Mouse (Mus musculus): ENCODE results near the gene Eif1ax.
"Not testable (repeated sequence)": the region's sequence is repeated elsewhere in the genome, so short reads cannot be mapped to it uniquely, and the experiment has no call there.

The Eif1ax gene

DNA sequence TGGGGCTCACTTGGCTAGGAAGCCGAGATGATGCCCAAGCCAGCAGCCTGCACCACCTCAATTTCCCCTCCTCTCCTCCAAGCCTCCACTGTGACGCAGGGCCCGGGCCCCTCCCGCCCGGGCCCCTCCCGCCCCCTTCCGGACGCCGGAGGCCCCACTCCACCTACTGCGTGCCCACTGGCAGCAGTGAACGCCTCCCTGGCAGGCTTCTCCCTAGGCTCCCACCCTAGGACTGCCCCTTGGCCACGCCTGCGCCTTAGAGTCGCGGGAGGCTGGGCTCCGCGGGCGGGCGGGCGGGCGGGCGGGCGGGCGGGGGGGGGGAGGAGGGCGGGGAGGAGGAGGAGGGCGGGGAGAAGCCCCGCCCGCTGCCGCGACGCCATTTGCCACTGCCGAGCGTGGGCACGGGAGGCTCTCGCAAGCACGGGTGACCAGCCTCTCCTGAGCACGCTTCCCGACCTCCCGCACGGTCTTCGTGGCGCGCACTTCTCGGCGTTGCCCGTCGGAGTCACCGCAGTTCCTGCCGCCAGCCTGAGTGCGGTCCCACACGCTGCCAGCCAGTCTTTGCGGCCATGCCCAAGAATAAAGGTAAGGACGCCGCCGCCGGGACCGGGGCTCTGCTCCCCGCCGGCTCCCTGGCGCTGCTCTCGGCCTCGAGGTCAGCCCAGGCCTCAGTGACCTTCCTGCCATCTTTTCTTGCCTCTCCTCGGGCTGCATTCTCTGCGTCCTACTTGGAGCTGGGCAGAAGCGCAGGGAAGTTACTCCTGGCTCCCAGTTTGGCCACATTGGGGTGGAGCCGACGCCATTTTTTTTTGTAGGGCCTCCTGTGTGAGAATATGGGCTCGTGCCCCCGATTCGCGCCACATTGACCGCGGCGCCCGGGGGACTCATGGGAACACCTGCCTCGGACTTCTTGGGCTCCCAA lies at the start of gene Eif1ax:
Eif1ax (plus strand) TSS at position 348 of the 922 bp plus-strand sequence.
- DNase-seq (ENCODE audit: extremely low spot score) = peak; percentile 71

DNA sequence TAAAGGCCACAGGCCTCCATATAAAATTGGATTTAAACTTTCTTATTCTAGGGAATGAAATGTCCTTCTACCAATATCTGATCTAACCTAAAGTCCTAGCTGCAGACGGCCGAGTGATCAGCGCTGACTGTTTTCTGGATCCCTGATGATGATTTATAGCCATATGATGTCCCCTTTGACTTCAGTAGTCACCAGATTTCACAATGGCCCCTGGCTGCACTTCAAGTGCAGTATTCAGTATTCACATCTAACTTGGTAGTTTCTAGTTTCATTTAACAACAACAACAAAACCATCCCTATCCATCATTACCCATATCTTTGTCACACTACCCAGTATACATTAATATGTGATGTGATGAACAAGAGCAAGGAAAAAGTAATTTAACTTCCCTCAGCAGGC lies 7.5 kb upstream of the Eif1ax start:
- no peak for DNase-seq (ENCODE audit: extremely low spot score)

DNA sequence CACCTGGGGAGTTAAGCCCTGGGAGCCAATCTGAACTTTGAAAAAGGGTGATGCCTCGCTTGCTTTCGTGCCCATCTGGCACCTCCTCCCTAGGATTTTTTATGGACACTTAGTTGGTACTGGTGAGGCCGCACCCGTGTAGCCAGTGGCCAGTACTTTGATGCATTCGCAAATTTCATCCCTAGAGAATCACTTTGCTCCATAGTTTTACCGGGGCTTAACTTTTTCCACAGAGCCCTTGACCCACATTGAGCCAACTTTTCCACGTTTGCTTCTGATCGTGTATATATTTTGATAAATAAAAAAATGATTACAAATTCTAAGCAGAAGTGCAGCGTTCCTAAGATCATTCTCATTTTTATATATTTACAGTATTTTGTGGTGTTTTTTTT lies 771 bp downstream of the Eif1ax start:
- no peak for DNase-seq (ENCODE audit: extremely low spot score)

DNA sequence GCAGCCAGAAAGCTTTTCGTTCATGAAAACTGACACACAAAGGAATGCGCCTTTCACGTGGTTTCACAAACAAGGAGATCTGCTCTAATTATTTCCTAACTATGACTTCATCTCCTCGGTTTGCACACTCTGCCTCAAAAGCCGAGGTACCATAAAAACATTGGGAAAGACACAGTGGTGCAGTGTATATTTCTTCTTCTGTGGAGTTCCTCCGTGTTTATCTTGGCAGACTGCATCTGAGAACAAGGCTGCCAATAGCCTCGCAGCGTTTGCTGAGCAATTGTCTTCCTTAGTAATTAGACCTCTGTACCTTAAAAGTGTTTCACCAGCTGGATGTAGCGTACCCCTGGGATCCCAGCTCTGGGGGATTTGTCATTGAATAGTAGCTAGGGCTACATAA lies 15.1 kb downstream of the Eif1ax start:
- no peak for DNase-seq (ENCODE audit: extremely low spot score)

DNA sequence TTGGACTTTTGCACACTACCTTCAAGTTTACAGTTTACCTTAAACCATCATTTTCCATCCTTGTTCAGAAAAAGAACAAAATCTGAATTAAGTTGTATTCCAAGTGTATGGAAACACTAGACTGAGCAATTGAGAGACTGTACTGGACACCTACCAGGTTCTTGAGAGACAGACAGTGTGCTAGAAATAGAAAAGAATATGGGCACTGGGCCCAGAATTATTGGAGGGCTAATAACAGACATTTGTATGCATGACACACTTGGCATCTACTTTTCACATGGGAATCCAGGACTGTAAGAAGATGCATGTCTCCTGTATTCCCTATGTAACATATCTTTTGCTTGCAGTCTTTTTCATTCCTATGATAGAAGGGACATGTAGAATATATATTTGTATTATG lies 17.0 kb downstream of the Eif1ax start:
- DNase-seq (ENCODE audit: extremely low spot score) = no peak

DNA sequence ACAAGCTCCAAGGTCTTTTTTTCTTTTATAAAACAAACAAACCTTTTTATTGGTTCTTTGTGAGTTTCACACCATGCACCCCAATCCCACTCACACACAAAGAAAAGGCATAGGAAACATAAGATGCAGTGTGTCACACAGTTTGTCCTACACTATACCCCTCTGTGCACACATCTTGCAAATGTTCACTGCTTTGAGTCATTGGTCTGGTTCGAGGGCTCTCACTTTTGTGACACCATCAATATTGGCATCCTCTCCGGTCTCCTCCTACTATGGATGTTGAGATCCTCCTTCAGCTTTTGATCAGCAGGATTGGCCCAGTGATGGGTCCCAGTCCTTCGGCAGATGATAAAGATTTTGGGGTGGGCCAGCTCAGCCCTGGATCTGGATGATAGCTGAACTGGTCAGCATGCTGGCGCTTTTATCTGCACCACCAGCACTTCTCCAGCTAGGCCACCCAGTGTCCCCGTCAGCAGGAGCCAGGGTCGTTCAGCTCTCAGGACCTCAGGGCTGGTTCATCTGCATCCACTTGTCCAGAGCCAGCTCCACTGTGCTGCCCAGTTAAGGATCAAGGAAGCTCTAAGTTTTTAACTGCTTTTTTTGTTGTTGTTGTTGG lies 18.5 kb downstream of the Eif1ax start:
- no peak for DNase-seq (ENCODE audit: extremely low spot score)

DNA sequence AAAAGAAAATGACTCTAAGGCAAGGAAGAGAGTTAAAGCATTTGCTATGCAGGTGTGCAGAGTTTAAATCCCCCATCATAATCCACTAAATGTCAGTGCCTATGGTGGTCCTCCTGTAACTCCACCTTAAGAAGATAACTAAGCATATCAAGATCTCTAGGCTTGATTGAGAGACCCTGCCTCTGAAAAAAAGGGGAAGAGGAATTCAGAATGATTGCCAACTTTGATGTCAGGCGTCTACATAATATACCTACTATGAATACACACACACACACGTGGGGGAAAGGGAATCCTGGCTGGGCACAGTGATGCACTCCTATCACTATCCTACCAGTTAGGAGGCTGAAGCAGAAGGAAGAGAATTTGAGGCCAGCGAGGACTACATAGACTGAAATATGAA lies 19.3 kb downstream of the Eif1ax start:
- DNase-seq (ENCODE audit: extremely low spot score) = no peak

DNA sequence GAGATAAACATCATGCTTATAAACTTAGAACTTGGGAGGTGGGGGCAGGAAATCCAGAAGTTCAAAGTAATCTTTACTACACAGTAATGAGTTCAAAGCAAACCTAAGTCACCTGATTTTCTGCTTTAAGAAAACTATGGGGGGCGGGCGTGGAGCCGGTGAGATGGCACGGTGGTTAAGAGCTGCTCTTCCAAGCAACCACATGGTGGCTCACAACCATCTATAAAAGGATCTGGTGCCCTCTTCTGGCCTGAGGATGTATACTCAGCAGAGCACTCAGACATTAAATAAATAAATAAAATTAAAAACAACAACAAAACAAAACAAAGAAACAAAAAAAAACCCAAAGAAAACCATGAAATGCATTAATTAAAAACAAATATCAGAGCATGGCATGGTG lies 37.3 kb downstream of the Eif1ax start:
- DNase-seq (ENCODE audit: extremely low spot score) = peak; percentile 12

DNA sequence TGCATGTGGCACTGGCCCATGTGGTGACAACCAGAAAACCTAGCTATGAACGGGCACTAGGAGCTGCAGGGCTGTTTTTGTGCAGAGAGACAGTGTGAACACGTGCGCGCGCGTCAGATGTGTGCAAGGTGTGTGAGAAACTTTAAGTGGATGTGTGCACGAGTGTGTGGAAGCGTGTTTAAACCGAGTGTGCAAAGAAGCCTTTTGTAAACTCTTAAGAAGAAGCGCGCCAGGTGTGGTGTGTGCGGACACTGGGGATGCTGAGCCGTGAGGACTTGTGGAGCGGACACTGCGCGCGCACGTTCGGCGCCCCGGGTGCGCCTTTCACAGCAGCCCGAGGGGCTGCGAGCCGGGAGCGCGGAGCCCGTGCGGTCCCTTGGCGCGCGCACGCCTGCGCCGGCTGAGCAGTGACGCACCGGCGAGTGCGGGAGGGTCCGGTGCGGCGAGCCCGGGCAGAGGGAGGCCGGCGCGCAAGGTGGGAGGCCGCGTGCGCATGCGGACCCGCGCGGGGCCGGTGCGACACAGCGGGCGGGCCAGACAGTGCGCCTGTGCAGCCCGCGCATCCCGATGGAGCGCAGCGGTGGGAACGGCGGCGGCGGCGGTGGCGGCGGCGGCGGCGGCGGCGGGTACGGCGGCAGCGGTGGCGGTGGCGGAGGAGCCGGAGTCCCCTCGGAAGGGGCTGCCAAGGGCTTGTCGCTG lies 42.3 kb downstream of the Eif1ax start, which contains the start of gene Map7d2:
Map7d2 (plus strand) TSS at position 443 of the 699 bp plus-strand sequence.
- DNase-seq (ENCODE audit: extremely low spot score) = peak; percentile 36

DNA sequence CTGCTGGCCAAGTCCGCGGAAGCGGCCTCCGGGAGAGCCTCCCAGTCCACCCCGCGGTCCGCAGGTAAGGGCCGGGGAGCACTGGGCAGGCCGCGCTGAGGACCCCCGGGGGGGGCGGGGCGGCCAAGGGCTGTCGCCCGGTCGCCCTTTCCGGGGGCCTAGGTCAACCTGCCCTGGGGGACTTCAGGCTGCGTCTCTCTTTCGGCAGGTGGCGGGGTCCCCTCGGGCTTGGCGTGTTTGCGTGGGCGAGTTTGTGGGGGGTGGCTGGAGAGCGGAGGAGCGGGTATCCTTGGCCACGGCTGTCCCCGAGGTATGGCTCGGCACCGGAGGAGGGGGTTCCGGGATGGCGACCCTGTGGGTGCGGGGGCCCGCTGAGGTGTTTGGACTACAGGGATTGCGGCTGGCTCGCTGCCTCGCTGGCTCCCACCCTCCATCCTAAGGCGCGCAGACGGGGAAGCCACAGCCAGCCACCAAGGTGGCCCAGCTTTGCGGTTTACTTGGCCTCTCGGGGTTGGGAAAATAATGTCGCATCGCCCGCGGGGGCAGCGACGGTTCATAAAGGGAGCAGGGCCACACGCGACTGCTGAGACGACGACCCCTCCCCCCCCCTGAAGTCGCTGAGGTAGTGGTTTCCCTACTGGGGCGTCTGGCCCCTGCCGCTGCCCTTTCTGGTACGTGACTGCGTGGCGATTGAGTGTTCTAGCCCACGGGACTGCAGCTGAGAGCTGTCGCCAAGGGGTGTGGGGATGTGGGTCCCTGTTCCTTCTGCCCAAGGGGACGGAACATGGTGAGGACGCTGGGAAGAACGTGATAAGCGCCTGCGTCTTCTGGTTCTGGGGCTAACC lies 43.1 kb downstream of the Eif1ax start:
- peak; percentile 6 for DNase-seq (ENCODE audit: extremely low spot score)

DNA sequence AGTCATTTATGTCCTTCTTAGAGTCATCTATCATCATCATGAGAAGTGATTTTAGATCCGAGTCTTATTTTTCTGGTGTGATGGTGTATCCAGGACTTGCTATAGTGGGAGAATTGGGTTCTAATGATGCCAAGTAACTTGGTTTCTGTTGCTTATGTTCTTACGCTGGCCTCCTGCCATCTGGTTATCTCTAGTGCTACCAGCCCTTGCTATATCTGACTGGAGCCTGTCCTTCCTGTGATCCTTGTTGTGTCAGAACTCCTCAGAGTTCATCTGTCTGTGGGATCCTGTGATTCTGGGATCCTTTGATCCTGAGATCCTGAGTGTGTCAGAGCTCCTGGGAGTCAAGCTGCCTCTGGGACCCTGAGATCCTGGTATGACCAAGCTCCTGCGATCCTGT lies 58.5 kb downstream of the Eif1ax start:
- not testable (repeated sequence) for DNase-seq (ENCODE audit: extremely low spot score)

All from embryo, embryonic 9.5 days (tissue).